Mouse (Mus musculus) regulatory T cell (primary cell): ENCODE data around the gene Asb11.

Source experiments
- in situ Hi-C: fragments of 300-600 bp; cut with MboI, MseI; formaldehyde crosslinking; loops from one replicate; pipeline ENCODE4 v1.15.1; 2025; ENCODE audit warnings: high pct_unique_total_duplicates

Asb11 gene

GRCm38 (mm10) chrX:164436709-164437108, at the start of gene Asb11:
Gene Asb11 (plus strand): TSS chrX:164436994.
- in situ Hi-C loops: no loop called here

- in situ Hi-C loops: loop anchor here (10.0 kb wide), 1 partner anchor 209 kb away; no protein-coding TSS in a partner anchor
Measured at GRCm38 (mm10) chrX:164394091-164394490, 42.7 kb upstream of the Asb11 start.

- in situ Hi-C loops: loop anchor here (10.0 kb wide), 1 partner anchor 214 kb away; no protein-coding TSS in a partner anchor
Measured at GRCm38 (mm10) chrX:164398456-164398855, 38.3 kb upstream of the Asb11 start.

GRCm38 (mm10) chrX:164405080-164405649, 31.6 kb upstream of the Asb11 start:
- in situ Hi-C loops: loop anchor here (25.0 kb wide), 1 partner anchor 443 kb away; the partner anchor contains the start of gene Zrsr2

- in situ Hi-C loops: loop anchor here (25.0 kb wide), 1 partner anchor 444 kb away; the partner anchor contains the start of gene Zrsr2
Measured at GRCm38 (mm10) chrX:164406133-164407022, 30.4 kb upstream of the Asb11 start.

GRCm38 (mm10) chrX:164408301-164408927, 28.4 kb upstream of the Asb11 start:
- in situ Hi-C loops: loop anchor here (25.0 kb wide), 1 partner anchor 446 kb away; the partner anchor contains the start of gene Zrsr2

- in situ Hi-C loops: loop anchor here (25.0 kb wide), 1 partner anchor 448 kb away; the partner anchor contains the start of gene Zrsr2
Measured at GRCm38 (mm10) chrX:164410562-164410961, 26.2 kb upstream of the Asb11 start.

GRCm38 (mm10) chrX:164416803-164417202, 20.0 kb upstream of the Asb11 start:
- in situ Hi-C loops: loop anchor here (5.0 to 25.0 kb wide), 2 partner anchors 325 to 455 kb away; partner anchors contain the start of gene Zrsr2

- in situ Hi-C loops: loop anchor here (5.0 to 25.0 kb wide), 2 partner anchors 326 to 456 kb away; partner anchors contain the start of gene Zrsr2
Measured at GRCm38 (mm10) chrX:164418008-164418407, 18.8 kb upstream of the Asb11 start.

- in situ Hi-C loops: loop anchor here (5.0 to 25.0 kb wide), 2 partner anchors 327 to 457 kb away; partner anchors contain the start of gene Zrsr2
Measured at GRCm38 (mm10) chrX:164419471-164419939, 17.3 kb upstream of the Asb11 start, which contains the start of gene Piga. Gene Piga (plus strand): TSS chrX:164419787.

- in situ Hi-C loops: loop anchor here (5.0 to 25.0 kb wide), 2 partner anchors 328 to 458 kb away; partner anchors contain the start of gene Zrsr2
Measured at GRCm38 (mm10) chrX:164419955-164420354, 16.8 kb upstream of the Asb11 start.

GRCm38 (mm10) chrX:164420518-164420917, 16.3 kb upstream of the Asb11 start:
- in situ Hi-C loops: loop anchor here (25.0 kb wide), 1 partner anchor 458 kb away; the partner anchor contains the start of gene Zrsr2

GRCm38 (mm10) chrX:164424821-164425220, 12.0 kb upstream of the Asb11 start:
- in situ Hi-C loops: loop anchor here (25.0 kb wide), 1 partner anchor 463 kb away; the partner anchor contains the start of gene Zrsr2

- in situ Hi-C loops: no loop called here
Measured at GRCm38 (mm10) chrX:164427295-164427694, 9.5 kb upstream of the Asb11 start.

GRCm38 (mm10) chrX:164428224-164428623, 8.6 kb upstream of the Asb11 start:
- in situ Hi-C loops: no loop called here

GRCm38 (mm10) chrX:164430621-164431020, 6.2 kb upstream of the Asb11 start:
- in situ Hi-C loops: no loop called here

GRCm38 (mm10) chrX:164431133-164431532, 5.7 kb upstream of the Asb11 start:
- in situ Hi-C loops: no loop called here

GRCm38 (mm10) chrX:164431541-164431940, 5.3 kb upstream of the Asb11 start:
- in situ Hi-C loops: no loop called here

GRCm38 (mm10) chrX:164432682-164433081, 4.1 kb upstream of the Asb11 start:
- in situ Hi-C loops: no loop called here

- in situ Hi-C loops: no loop called here
Measured at GRCm38 (mm10) chrX:164439462-164439861, 2.7 kb downstream of the Asb11 start.

GRCm38 (mm10) chrX:164440140-164440539, 3.3 kb downstream of the Asb11 start:
- in situ Hi-C loops: no loop called here
